Mouse (Mus musculus): ENCODE measurements around the gene Por. TPM values are rescaled to one million over a fixed set of nuclear protein-coding genes. Genes with fewer than 3 reads are reported as not detected.

Por gene
- polyA plus RNA-seq, 1 experiment from 2014 or later = 45.0 TPM

DNA sequence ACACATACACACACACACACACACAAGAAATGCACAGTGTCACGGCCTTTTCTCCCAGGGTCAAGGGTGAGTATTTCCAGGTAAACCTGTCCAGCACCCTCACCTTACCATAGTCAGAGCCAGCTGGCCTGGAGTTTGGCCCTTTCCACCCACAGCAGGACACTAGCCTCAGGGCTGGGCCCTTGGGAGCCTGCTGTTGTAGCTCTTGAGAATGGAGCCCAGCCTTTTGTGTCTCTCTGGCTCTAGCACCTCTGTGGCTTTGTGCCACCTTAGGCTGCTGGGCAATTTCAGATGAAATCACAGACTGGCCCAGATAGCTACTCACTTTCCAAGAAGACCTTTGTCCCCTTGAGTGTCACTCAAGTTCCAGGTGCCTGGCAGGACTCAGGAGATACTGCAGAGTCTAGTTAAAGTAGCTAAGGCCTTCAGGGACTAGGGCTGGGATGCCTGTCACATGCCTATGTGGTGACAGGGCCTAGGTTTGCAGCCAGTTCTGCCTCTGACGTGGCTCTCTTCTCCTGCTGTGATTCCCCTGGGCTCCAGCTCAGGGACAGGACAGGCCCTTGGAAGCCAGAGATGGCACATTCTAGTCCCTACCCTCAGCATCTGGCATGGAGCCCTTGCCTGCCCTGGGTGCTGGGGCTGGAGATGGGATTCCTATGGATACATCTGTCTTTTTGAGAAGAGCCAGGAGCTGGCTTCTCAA, 57.0 kb downstream of the Por start:
- Histone ChIP-seq H3K4me2 (no peak overlapping the region), H3K27ac (peak overlapping the region; percentile 79), H3K9ac (peak overlapping the region; percentile 19; the same call in 1 of the 2 replicates), H3K4me3 (no peak overlapping the region), H3K9me3 (replicated peaks) (no peaks in the 10 kb centered on the region), H3K36me3 (peaks cover 32% of the 10 kb centered on the region), H3K4me1 (replicated peaks) (peaks cover 51% of the 10 kb centered on the region), H3K27me3 (no peaks in the 10 kb centered on the region)
- peak; percentile 44 for ATAC-seq (replicated peaks; ENCODE audit: insufficient number of reproducible peaks, insufficient read depth, low FRiP score, low read depth)
- 56% methylated on average over 2 of the region's 2 CpGs for WGBS

DNA sequence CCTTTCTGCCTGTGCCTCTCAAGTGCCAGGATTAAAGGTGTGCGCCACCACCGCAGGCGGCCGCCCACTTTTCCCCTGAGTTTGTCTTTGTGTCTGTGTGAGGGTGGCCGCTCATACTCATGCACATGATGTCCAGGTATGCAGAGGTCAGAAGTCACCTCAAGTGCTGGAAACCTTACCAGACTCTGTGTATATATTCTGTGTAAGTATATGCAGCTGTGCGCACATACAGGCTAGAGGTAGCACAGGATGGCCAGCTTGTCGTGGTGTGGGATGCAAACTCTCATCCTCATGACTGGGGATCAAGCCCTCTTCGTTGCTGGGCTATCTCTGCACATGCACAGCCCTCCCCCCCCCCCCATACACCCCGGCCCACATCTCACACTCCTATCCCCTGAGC, 58.0 kb downstream of the Por start:
- Histone ChIP-seq H3K36me3 (peaks cover 43% of the 10 kb centered on the region), H3K9me3 (replicated peaks) (no peaks in the 10 kb centered on the region), H3K27ac (no peak overlapping the region), H3K4me3 (no peak overlapping the region), H3K9ac (no peak overlapping the region), H3K4me2 (no peak overlapping the region), H3K27me3 (no peaks in the 10 kb centered on the region), H3K4me1 (replicated peaks) (peaks cover 40% of the 10 kb centered on the region)
- no peak for ATAC-seq (replicated peaks; ENCODE audit: insufficient number of reproducible peaks, insufficient read depth, low FRiP score, low read depth)
- 92% methylated on average over 9 of the region's 9 CpGs for WGBS

DNA sequence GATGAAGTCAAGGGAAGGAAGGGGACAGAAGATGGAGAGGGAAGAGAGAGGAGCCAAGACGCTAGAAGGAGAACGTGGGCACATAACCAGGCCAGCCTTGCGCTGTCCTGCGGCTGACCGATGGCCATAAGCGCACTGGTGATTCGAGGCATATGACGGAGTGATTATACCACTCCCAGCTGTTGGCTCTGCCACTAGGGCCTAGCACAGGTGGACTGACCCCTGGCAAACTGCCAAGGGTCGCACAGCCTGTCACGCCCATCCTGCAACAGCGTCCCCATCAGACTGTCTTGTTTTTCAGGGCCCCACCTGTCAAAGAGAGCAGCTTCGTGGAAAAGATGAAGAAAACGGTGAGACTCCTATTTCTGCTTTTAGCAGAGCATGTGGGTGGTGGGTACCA, 58.5 kb downstream of the Por start:
- Histone ChIP-seq H3K4me3 (no peak overlapping the region), H3K4me2 (no peak overlapping the region), H3K27ac (no peak overlapping the region), H3K36me3 (peaks cover 48% of the 10 kb centered on the region), H3K27me3 (no peaks in the 10 kb centered on the region), H3K9me3 (replicated peaks) (no peaks in the 10 kb centered on the region), H3K9ac (no peak overlapping the region), H3K4me1 (replicated peaks) (peaks cover 40% of the 10 kb centered on the region)
- 89% methylated on average over 13 of the region's 13 CpGs for WGBS
- no peak for ATAC-seq (replicated peaks; ENCODE audit: insufficient number of reproducible peaks, insufficient read depth, low FRiP score, low read depth)

DNA sequence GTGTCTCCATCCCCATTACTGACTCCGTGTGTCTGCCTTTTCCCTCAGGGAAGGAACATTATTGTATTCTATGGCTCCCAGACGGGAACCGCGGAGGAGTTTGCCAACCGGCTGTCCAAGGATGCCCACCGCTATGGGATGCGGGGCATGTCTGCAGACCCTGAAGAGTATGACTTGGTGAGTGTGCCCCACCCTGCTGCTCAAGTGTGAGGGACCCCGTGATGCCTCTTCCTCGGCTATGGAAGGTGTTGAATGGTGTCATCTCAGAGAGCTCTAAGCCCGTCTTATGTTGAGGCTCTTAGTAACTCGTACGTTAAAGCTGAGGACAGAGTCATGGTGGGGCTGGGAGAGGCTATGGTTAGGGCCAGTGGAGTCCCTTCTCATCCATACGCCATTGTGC, 59.5 kb downstream of the Por start:
- H3K36me3 ChIP-seq = peaks cover 58% of the 10 kb centered on the region
- no peak for ATAC-seq (replicated peaks; ENCODE audit: insufficient number of reproducible peaks, insufficient read depth, low FRiP score, low read depth)
- 90% methylated on average over 13 of the region's 13 CpGs for WGBS
- H3K27me3 ChIP-seq = no peaks in the 10 kb centered on the region
- H3K4me3 ChIP-seq = no peak overlapping the region
- H3K27ac ChIP-seq = no peak overlapping the region
- H3K4me2 ChIP-seq = no peak overlapping the region
- no peak overlapping the region for H3K9ac ChIP-seq
- H3K9me3 ChIP-seq (replicated peaks) = no peaks in the 10 kb centered on the region
- H3K4me1 ChIP-seq (replicated peaks) = peaks cover 35% of the 10 kb centered on the region

DNA sequence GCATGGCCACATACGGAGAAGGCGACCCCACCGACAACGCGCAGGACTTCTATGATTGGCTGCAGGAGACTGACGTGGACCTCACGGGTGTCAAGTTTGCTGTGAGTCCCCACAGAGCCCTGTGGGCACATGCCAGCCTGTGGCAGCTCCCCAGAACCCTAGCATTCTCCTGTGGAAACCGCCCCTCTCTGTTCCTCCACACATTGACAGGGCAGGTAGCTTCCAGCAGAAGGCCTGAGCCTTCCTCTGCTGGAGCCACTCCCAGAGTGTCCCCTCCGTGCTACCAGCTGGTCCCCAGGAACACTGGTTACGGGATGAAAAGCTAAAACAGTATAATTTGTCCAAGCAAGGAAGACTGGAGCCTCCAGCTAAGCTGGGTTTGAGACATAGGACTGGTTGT, 60.4 kb downstream of the Por start:
- Histone ChIP-seq H3K9me3 (replicated peaks) (no peaks in the 10 kb centered on the region), H3K4me3 (no peak overlapping the region), H3K27me3 (no peaks in the 10 kb centered on the region), H3K27ac (no peak overlapping the region), H3K36me3 (peaks cover 67% of the 10 kb centered on the region), H3K4me2 (no peak overlapping the region), H3K4me1 (replicated peaks) (peaks cover 26% of the 10 kb centered on the region), H3K9ac (no peak overlapping the region)
- no peak for ATAC-seq (replicated peaks; ENCODE audit: insufficient number of reproducible peaks, insufficient read depth, low FRiP score, low read depth)
- whole genome bisulfite sequencing = 89% methylated on average over 10 of the region's 10 CpGs

DNA sequence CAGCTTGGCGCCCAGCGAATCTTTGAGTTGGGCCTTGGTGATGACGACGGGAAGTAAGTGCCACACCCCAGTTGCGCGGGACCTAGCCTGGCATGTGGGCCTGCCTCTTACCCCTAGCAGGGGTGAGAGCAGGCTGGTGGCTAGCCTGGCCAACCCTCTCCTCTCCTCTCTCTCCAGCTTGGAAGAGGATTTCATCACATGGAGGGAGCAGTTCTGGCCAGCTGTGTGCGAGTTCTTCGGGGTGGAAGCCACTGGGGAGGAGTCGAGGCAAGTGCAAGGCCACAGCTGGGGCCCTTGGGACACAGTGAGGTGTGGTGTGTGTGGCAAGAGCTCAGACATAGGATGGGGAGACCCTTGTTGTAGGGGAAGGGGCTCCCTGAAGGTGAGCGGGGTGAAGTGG, 61.1 kb downstream of the Por start:
- Histone ChIP-seq H3K9ac (no peak overlapping the region), H3K27me3 (no peaks in the 10 kb centered on the region), H3K4me2 (no peak overlapping the region), H3K27ac (no peak overlapping the region), H3K9me3 (replicated peaks) (no peaks in the 10 kb centered on the region), H3K4me1 (replicated peaks) (peaks cover 19% of the 10 kb centered on the region), H3K4me3 (no peak overlapping the region), H3K36me3 (peaks cover 74% of the 10 kb centered on the region)
- ATAC-seq (replicated peaks; ENCODE audit: insufficient number of reproducible peaks, insufficient read depth, low FRiP score, low read depth) = no peak
- WGBS = 87% methylated on average over 10 of the region's 10 CpGs

DNA sequence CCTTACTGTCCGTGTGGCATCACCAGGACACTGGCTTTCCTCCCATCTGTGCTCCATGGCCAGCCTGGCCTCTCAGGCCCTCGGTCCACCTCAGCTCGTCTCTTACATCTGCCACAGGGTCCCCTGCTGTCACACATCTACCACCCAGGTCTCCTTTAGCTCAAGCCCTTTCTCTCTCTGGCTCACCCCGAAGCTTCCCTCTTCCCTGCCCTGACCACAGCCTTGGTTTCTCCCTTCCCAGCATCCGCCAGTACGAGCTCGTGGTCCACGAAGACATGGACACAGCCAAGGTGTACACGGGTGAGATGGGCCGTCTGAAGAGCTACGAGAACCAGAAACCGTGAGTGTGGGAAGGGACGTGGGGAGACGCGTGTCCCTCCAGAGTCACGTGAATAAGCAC, 61.5 kb downstream of the Por start:
- peaks cover 15% of the 10 kb centered on the region for H3K4me1 ChIP-seq (replicated peaks)
- ATAC-seq (replicated peaks; ENCODE audit: insufficient number of reproducible peaks, insufficient read depth, low FRiP score, low read depth) = no peak
- H3K9ac ChIP-seq = no peak overlapping the region
- no peaks in the 10 kb centered on the region for H3K9me3 ChIP-seq (replicated peaks)
- H3K27me3 ChIP-seq = no peaks in the 10 kb centered on the region
- 91% methylated on average over 16 of the region's 16 CpGs for WGBS
- no peak overlapping the region for H3K27ac ChIP-seq
- H3K4me2 ChIP-seq = no peak overlapping the region
- peaks cover 78% of the 10 kb centered on the region for H3K36me3 ChIP-seq
- no peak overlapping the region for H3K4me3 ChIP-seq

DNA sequence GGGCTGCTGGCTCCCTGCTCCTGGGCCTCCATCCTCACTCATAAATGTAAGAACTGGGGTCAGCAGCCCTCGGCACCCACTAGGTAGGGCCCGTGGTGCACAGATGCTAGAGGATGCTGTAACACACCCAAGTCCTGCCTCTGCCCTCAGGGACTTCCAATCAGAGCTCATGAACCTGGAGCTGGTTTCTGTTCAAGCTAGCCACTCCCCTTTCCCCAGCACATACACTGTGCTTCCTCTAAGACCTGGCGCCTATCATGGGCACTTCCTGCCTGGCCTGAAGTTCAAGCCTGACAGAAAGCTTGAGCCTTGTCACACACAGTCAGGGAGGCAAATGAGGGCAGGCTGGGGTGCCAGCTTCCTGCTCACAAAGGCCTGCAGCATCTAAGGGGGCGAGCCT, 63.2 kb downstream of the Por start:
- WGBS = 78% methylated on average over 4 of the region's 4 CpGs
- H3K4me3 ChIP-seq = no peak overlapping the region
- H3K36me3 ChIP-seq = peaks cover 84% of the 10 kb centered on the region
- no peak overlapping the region for H3K9ac ChIP-seq
- H3K27me3 ChIP-seq = no peaks in the 10 kb centered on the region
- no peak overlapping the region for H3K4me2 ChIP-seq
- 0 out of 2 replicates have a peak, but pooled peaks cover 3% of the 10 kb centered on the region for H3K4me1 ChIP-seq (replicated peaks)
- ATAC-seq (replicated peaks; ENCODE audit: insufficient number of reproducible peaks, insufficient read depth, low FRiP score, low read depth) = no peak
- no peaks in the 10 kb centered on the region for H3K9me3 ChIP-seq (replicated peaks)
- H3K27ac ChIP-seq = no peak overlapping the region

DNA sequence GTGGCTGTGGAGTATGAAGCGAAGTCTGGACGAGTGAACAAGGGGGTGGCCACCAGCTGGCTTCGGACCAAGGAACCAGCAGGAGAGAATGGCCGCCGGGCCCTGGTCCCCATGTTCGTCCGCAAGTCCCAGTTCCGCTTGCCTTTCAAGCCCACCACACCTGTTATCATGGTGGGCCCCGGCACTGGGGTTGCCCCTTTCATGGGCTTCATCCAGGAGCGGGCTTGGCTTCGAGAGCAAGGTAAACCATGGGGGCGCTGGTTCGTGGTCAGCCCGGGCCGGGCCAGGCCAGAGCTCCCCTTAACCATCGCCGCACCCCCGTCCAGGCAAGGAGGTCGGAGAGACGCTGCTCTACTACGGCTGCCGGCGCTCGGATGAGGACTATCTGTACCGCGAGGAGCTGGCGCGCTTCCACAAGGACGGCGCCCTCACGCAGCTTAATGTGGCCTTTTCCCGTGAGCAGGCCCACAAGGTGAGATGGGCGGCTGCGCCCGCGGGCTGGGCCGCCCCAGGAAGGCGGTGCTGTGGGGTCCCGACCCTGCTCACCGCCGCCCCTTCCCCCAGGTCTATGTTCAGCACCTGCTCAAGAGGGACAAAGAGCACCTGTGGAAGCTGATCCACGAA, 64.3 kb downstream of the Por start:
- no peak for ATAC-seq (replicated peaks; ENCODE audit: insufficient number of reproducible peaks, insufficient read depth, low FRiP score, low read depth)
- Histone ChIP-seq H3K4me1 (replicated peaks) (peaks cover 6% of the 10 kb centered on the region; the same call in 1 of the 2 replicates), H3K27ac (no peak overlapping the region), H3K36me3 (peaks cover 78% of the 10 kb centered on the region), H3K4me2 (no peak overlapping the region), H3K27me3 (no peaks in the 10 kb centered on the region), H3K9ac (no peak overlapping the region), H3K4me3 (no peak overlapping the region), H3K9me3 (replicated peaks) (no peaks in the 10 kb centered on the region)
- WGBS = 92% methylated on average over 42 of the region's 42 CpGs

DNA sequence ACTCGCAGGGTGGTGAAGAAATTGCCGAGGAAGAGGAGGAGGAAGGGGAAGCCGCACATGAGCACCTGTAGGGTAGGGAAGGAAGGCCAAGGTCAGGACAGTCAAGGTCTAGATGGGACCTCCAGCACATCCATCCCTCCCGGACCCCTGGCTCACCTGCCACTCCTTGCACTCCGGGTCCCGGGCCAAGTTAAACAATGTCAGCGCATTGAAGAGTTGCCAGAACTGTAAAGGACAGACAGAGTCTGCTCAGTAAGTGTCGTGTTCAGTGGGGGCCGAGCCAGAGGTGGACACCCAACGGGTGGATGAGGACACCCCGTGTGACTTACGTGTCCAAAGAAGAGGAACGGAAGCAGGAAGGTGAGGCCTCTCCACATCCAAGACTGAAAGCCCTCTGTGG, 65.9 kb downstream of the Por start:
- no peak overlapping the region for H3K4me2 ChIP-seq
- H3K36me3 ChIP-seq = peaks cover 62% of the 10 kb centered on the region
- no peak overlapping the region for H3K9ac ChIP-seq
- no peak for ATAC-seq (replicated peaks; ENCODE audit: insufficient number of reproducible peaks, insufficient read depth, low FRiP score, low read depth)
- H3K9me3 ChIP-seq (replicated peaks) = no peaks in the 10 kb centered on the region
- peaks cover 6% of the 10 kb centered on the region; the same call in 1 of the 2 replicates for H3K4me1 ChIP-seq (replicated peaks)
- H3K27me3 ChIP-seq = no peaks in the 10 kb centered on the region
- H3K27ac ChIP-seq = no peak overlapping the region
- WGBS = 83% methylated on average over 13 of the region's 13 CpGs
- H3K4me3 ChIP-seq = no peak overlapping the region

DNA sequence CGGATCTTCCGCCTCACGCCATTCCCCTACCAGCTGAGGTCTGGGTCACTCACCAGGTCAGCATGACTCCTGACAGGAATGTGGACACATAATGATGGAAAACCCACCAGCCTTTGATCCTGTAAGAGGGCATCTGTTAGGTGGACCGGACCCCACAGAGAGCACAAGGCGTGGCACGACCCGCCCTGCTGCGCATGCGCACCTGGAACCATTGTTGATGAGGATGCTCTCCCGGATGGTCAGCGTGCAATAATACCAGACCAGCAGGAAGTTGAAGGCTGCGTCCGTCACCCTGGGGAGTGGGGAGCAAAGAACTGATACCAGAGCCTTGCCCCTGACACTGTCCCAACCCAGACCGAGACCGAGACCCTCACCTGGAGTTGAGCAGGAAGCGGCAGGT, 66.7 kb downstream of the Por start:
- WGBS = 92% methylated on average over 16 of the region's 16 CpGs
- H3K27ac ChIP-seq = no peak overlapping the region
- H3K36me3 ChIP-seq = peaks cover 55% of the 10 kb centered on the region
- H3K4me1 ChIP-seq (replicated peaks) = peaks cover 6% of the 10 kb centered on the region; the same call in 1 of the 2 replicates
- ATAC-seq (replicated peaks; ENCODE audit: insufficient number of reproducible peaks, insufficient read depth, low FRiP score, low read depth) = no peak
- no peak overlapping the region for H3K9ac ChIP-seq
- H3K4me2 ChIP-seq = no peak overlapping the region
- H3K4me3 ChIP-seq = no peak overlapping the region
- H3K9me3 ChIP-seq (replicated peaks) = no peaks in the 10 kb centered on the region
- H3K27me3 ChIP-seq = no peaks in the 10 kb centered on the region

DNA sequence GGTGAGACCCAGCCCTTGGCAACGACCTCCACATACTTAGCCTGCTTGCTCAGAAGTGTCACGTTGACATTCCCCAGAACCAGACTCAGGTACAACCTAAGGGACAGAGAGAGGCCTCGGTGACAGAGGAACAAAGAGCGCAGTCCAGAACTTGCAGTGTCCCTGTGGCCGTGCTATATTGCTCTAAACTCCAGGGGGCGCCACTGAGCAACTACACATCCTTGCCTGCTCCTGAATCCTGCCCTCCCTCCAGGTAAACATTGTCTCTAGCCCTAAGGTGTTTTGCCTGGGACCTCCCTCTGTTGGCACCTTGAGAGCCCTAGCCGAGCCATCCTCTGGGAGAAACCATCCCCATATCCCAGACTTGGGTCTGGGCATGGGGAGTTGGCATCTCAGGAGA, 67.3 kb downstream of the Por start:
- WGBS = 64% methylated on average over 7 of the region's 7 CpGs
- no peaks in the 10 kb centered on the region for H3K27me3 ChIP-seq
- H3K4me3 ChIP-seq = no peak overlapping the region
- ATAC-seq (replicated peaks; ENCODE audit: insufficient number of reproducible peaks, insufficient read depth, low FRiP score, low read depth) = no peak
- H3K9me3 ChIP-seq (replicated peaks) = no peaks in the 10 kb centered on the region
- no peak overlapping the region for H3K4me2 ChIP-seq
- H3K36me3 ChIP-seq = peaks cover 52% of the 10 kb centered on the region
- H3K4me1 ChIP-seq (replicated peaks) = peaks cover 6% of the 10 kb centered on the region; the same call in 1 of the 2 replicates
- no peak overlapping the region for H3K27ac ChIP-seq
- H3K9ac ChIP-seq = no peak overlapping the region
